Mouse (Mus musculus) MEL (cell line): ENCODE data around the gene Mapt. TPM values are rescaled to one million over a fixed set of nuclear protein-coding genes. Genes with fewer than 3 reads are reported as not detected.

ENCODE experiments used
- DNase-seq: peaks from one replicate; pipeline ENCODE4 v3.0.0; 2011; ENCODE audit warnings: low read depth, low spot score
- H3K27ac ChIP-seq: 2 replicates; pipeline ENCODE4 v1.5.1; 2012; ENCODE audit warnings: low read depth, mild to moderate bottlenecking, control low read depth, low read length, moderate library complexity; ENCODE audit not compliant: control insufficient read depth
- H3K27me3 ChIP-seq, 2 experiments: fragments of 150-350 bp in 1 of 2; sonication (generic) in 1 of 2; 2 replicates each; pipeline ENCODE4 v1.6.1; 2012; ENCODE audit warnings: low read length in 2 of 2, mild to moderate bottlenecking in 2 of 2, improper control_type of control experiment in 1 of 2, moderate library complexity in 1 of 2; ENCODE audit not compliant: insufficient read depth in 2 of 2, control insufficient read depth in 1 of 2
- H3K36me3 ChIP-seq, 2 experiments: 2 replicates each; pipeline ENCODE4 v1.6.1; 2012 to 2014; ENCODE audit warnings: low read length in 2 of 2, improper control_type of control experiment in 1 of 2, inconsistent platforms in 1 of 2, mild to moderate bottlenecking in 1 of 2; ENCODE audit not compliant: insufficient read depth in 2 of 2, control insufficient read depth in 1 of 2
- H3K4me1 ChIP-seq, 2 experiments: fragments of 150-350 bp in 1 of 2; sonication (generic) in 1 of 2; 2 replicates each; pipeline ENCODE4 v1.6.1; 2012; ENCODE audit warnings: low read length in 2 of 2, improper control_type of control experiment in 1 of 2, mild to moderate bottlenecking in 1 of 2; ENCODE audit not compliant: insufficient read depth in 2 of 2, control insufficient read depth in 1 of 2
- H3K4me3 ChIP-seq, 2 experiments: fragments of 150-350 bp in 1 of 2; sonication (generic) in 1 of 2; 2 replicates each; pipeline ENCODE4 v1.5.1; 2012; ENCODE audit warnings: low read depth in 2 of 2, low read length in 2 of 2, mild to moderate bottlenecking in 2 of 2, moderate library complexity in 2 of 2, control low read depth in 1 of 2, improper control_type of control experiment in 1 of 2; ENCODE audit not compliant: control insufficient read depth in 1 of 2, insufficient read depth in 1 of 2
- H3K79me2 ChIP-seq: 2 replicates; pipeline ENCODE4 v1.6.1; 2012; ENCODE audit warnings: mild to moderate bottlenecking, low read length, moderate library complexity; ENCODE audit not compliant: control insufficient read depth, poor library complexity, insufficient read depth
- H3K9ac ChIP-seq: 2 replicates; pipeline ENCODE4 v1.6.1; 2012; ENCODE audit warnings: low read depth, mild to moderate bottlenecking, control low read depth, low read length, moderate library complexity; ENCODE audit not compliant: control insufficient read depth, poor library complexity, severe bottlenecking
- H3K9me3 ChIP-seq: fragments of 150-350 bp; sonication (generic); replicated peaks from 2 replicates; pipeline ENCODE4 v1.6.1; 2012; ENCODE audit warnings: mild to moderate bottlenecking, low read length, improper control_type of control experiment, moderate library complexity; ENCODE audit not compliant: insufficient read depth
- CHD1 ChIP-seq: IDR thresholded peaks from 2 replicates; pipeline ENCODE4 v1.6.1; 2012; ENCODE audit warnings: low read depth, mild to moderate bottlenecking, inconsistent platforms, low read length, improper control_type of control experiment
- CHD2 ChIP-seq: IDR thresholded peaks from 2 replicates; pipeline ENCODE4 v1.6.1; 2011; ENCODE audit warnings: low read length, improper control_type of control experiment
- CTCF ChIP-seq, 3 experiments: IDR thresholded peaks in 2 of 3; conservative IDR thresholded peaks in 1 of 3; 2 replicates each; pipeline ENCODE4 v1.5.1; 2011 to 2012; ENCODE audit warnings: low read length in 3 of 3, low read depth in 2 of 3, mild to moderate bottlenecking in 2 of 3, improper control_type of control experiment in 1 of 3, inconsistent platforms in 1 of 3, mixed read lengths in 1 of 3, moderate library complexity in 1 of 3; ENCODE audit not compliant: control insufficient read depth in 1 of 3, insufficient read depth in 1 of 3, poor library complexity in 1 of 3, severe bottlenecking in 1 of 3
- ELF1 ChIP-seq: IDR thresholded peaks from 2 replicates; pipeline ENCODE4 v1.6.1; 2014; ENCODE audit warnings: low read depth, mild to moderate bottlenecking, inconsistent platforms, low read length, improper control_type of control experiment, moderate library complexity
- GABPA ChIP-seq: IDR thresholded peaks from 2 replicates; pipeline ENCODE4 v1.6.1; 2012; ENCODE audit warnings: low read depth, mild to moderate bottlenecking, inconsistent platforms, low read length, improper control_type of control experiment, moderate library complexity
- GATA1 ChIP-seq: IDR thresholded peaks from 2 replicates; pipeline ENCODE4 v1.6.1; 2011; ENCODE audit warnings: low read depth, low read length, improper control_type of control experiment
- KAT2A ChIP-seq: conservative IDR thresholded peaks from 2 replicates; pipeline ENCODE4 v1.6.1; 2012; ENCODE audit warnings: low read depth, low read length, improper control_type of control experiment, inconsistent platforms
- MAX ChIP-seq: IDR thresholded peaks from 2 replicates; pipeline ENCODE4 v1.6.1; 2011; ENCODE audit warnings: low read length, improper control_type of control experiment
- MAZ ChIP-seq: IDR thresholded peaks from 2 replicates; pipeline ENCODE4 v1.6.1; 2012; ENCODE audit warnings: low read depth, mild to moderate bottlenecking, inconsistent platforms, low read length, improper control_type of control experiment
- MEF2A ChIP-seq: IDR thresholded peaks from 2 replicates; pipeline ENCODE4 v1.6.1; 2014; ENCODE audit warnings: low read depth, mild to moderate bottlenecking, inconsistent platforms, low read length, improper control_type of control experiment; ENCODE audit not compliant: poor library complexity, insufficient replicate concordance, severe bottlenecking; ENCODE audit errors: extremely low read depth
- MYC ChIP-seq: IDR thresholded peaks from 2 replicates; pipeline ENCODE4 v1.6.1; 2011; ENCODE audit warnings: low read depth, mild to moderate bottlenecking, low read length, improper control_type of control experiment, moderate library complexity
- NELFE ChIP-seq: IDR thresholded peaks from 2 replicates; pipeline ENCODE4 v1.6.1; 2011; ENCODE audit warnings: low read depth, low read length, improper control_type of control experiment
- NRF1 ChIP-seq: IDR thresholded peaks from 2 replicates; pipeline ENCODE4 v1.6.1; 2014; ENCODE audit warnings: low read depth, mild to moderate bottlenecking, inconsistent platforms, low read length, improper control_type of control experiment, moderate library complexity; ENCODE audit not compliant: poor library complexity, insufficient read depth, severe bottlenecking
- POLR2A ChIP-seq, 2 experiments: IDR thresholded peaks; 2 replicates each; pipeline ENCODE4 v1.6.1; 2011 to 2012; ENCODE audit warnings: low read length in 2 of 2, mild to moderate bottlenecking in 2 of 2, control low read depth in 1 of 2, improper control_type of control experiment in 1 of 2, low read depth in 1 of 2, moderate library complexity in 1 of 2; ENCODE audit not compliant: control insufficient read depth in 1 of 2, insufficient read depth in 1 of 2, poor library complexity in 1 of 2
- RAD21 ChIP-seq: IDR thresholded peaks from 2 replicates; pipeline ENCODE4 v1.6.1; 2011; ENCODE audit warnings: mild to moderate bottlenecking, low read depth, low read length, improper control_type of control experiment
- RCOR1 ChIP-seq: IDR thresholded peaks from 2 replicates; pipeline ENCODE4 v1.6.1; 2012; ENCODE audit warnings: low read depth, mild to moderate bottlenecking, inconsistent platforms, low read length, improper control_type of control experiment
- SIN3A ChIP-seq: IDR thresholded peaks from 2 replicates; pipeline ENCODE4 v1.6.1; 2012; ENCODE audit warnings: low read length, improper control_type of control experiment, inconsistent platforms
- TAL1 ChIP-seq: IDR thresholded peaks from 2 replicates; pipeline ENCODE4 v1.6.1; 2012; ENCODE audit warnings: mild to moderate bottlenecking, inconsistent platforms, low read length, moderate library complexity, mixed read lengths
- USF1 ChIP-seq: IDR thresholded peaks from 2 replicates; pipeline ENCODE4 v1.6.1; 2014; ENCODE audit warnings: low read depth, mild to moderate bottlenecking, inconsistent platforms, low read length, improper control_type of control experiment, moderate library complexity
- USF2 ChIP-seq, 2 experiments: IDR thresholded peaks; 2 replicates each; pipeline ENCODE4 v1.6.1; 2011 to 2012; ENCODE audit warnings: improper control_type of control experiment in 2 of 2, low read length in 2 of 2, borderline replicate concordance in 1 of 2, inconsistent platforms in 1 of 2, low read depth in 1 of 2, mild to moderate bottlenecking in 1 of 2; ENCODE audit not compliant: insufficient read depth in 1 of 2
- ZC3H11A ChIP-seq: IDR thresholded peaks from 2 replicates; pipeline ENCODE4 v1.6.1; 2012; ENCODE audit warnings: low read depth, mild to moderate bottlenecking, inconsistent platforms, low read length, improper control_type of control experiment
- ZKSCAN1 ChIP-seq: IDR thresholded peaks from 2 replicates; pipeline ENCODE4 v1.6.1; 2012; ENCODE audit warnings: low read depth, mild to moderate bottlenecking, inconsistent platforms, low read length, improper control_type of control experiment, moderate library complexity
- ZMIZ1 ChIP-seq: IDR thresholded peaks from 2 replicates; pipeline ENCODE4 v1.6.1; 2012; ENCODE audit warnings: low read depth, mild to moderate bottlenecking, inconsistent platforms, low read length, improper control_type of control experiment, moderate library complexity
- polyA plus RNA-seq, 2 experiments: library from polyadenylated mRNA; stranded (reverse) in 1 of 2; unstranded in 1 of 2; fragments of >175 nt in 1 of 2; fragments of >200 nt in 1 of 2; gene quantifications; 2 replicates each; pipeline versions ENCODE4 v1.2.1 to v1.2.4; 2012; ENCODE audit warnings: low replicate concordance in 2 of 2, low read depth in 1 of 2; ENCODE audit not compliant: insufficient read length in 2 of 2, insufficient read depth in 1 of 2, missing spikeins in 1 of 2
- total RNA-seq: library from RNA; depleted of rRNA; stranded (reverse); fragments of 300-350 nt; gene quantifications from 2 replicates; pipeline ENCODE4 v1.2.3, GENCODE M21; 2012

Gene Mapt
- total and polyA plus RNA-seq, 3 experiments: 0.89 to 1.7 TPM; not detected in 1

GRCm38 (mm10) chr11:104327462-104327861 lies 96.3 kb downstream of the Mapt start:
- Histone ChIP-seq H3K4me1 (no peaks in the 10 kb centered on the region), H3K9ac (no peak overlapping the region)
- TF ChIP-seq ZMIZ1 (no peak), GATA1 (no peak), KAT2A (no peak), MAX (no peak), POLR2A (IDR thresholded peaks at IDR 0.05; ENCODE audit: control insufficient read depth in 1 of 2, insufficient read depth in 1 of 2, low read depth in 1 of 2, low read length in 2 of 2, poor library complexity in 1 of 2) (no peak), MAZ (no peak), SIN3A (no peak), ZKSCAN1 (no peak), NRF1 (no peak), MEF2A (no peak), NELFE (no peak), RCOR1 (no peak), USF1 (no peak), ELF1 (no peak), USF2 (IDR thresholded peaks at IDR 0.05; ENCODE audit: borderline replicate concordance in 1 of 2, insufficient read depth in 1 of 2, low read depth in 1 of 2, low read length in 2 of 2) (no peak), RAD21 (no peak), TAL1 (no peak), CHD2 (no peak)
- TF ChIP-seq, all 39 proteins: peak for 0

GRCm38 (mm10) chr11:104327946-104328345 lies 96.8 kb downstream of the Mapt start:
- no peaks in the 10 kb centered on the region for H3K27me3 ChIP-seq
- TF ChIP-seq GABPA: no peak
- TF ChIP-seq CHD1: no peak
- TF ChIP-seq TAL1: no peak
- no peak for TF ChIP-seq USF2 (IDR thresholded peaks at IDR 0.05; ENCODE audit: borderline replicate concordance in 1 of 2, insufficient read depth in 1 of 2, low read depth in 1 of 2, low read length in 2 of 2)
- TF ChIP-seq ZC3H11A: no peak
- TF ChIP-seq ELF1: no peak
- no peak for TF ChIP-seq CTCF (IDR thresholded peaks at IDR 0.05 in 2 of 3, conservative IDR thresholded peaks at IDR 0.05 in 1 of 3; ENCODE audit: control insufficient read depth in 1 of 3, insufficient read depth in 1 of 3, low read depth in 2 of 3, low read length in 3 of 3, poor library complexity in 1 of 3, severe bottlenecking in 1 of 3)
- TF ChIP-seq MYC: no peak
- TF ChIP-seq, all 39 proteins: peak for 0
- DNase-seq: no peak
- H3K4me3 ChIP-seq: no peak overlapping the region
- no peaks in the 10 kb centered on the region for H3K79me2 ChIP-seq
- no peak overlapping the region for H3K27ac ChIP-seq
- no peak overlapping the region for H3K9ac ChIP-seq
- no peaks in the 10 kb centered on the region for H3K4me1 ChIP-seq
- H3K9me3 ChIP-seq: no peaks in the 10 kb centered on the region
- no peaks in the 10 kb centered on the region for H3K36me3 ChIP-seq

More at GRCm38 (mm10) chr11:104327462-104327861, 96.3 kb downstream of the Mapt start:
- Histone ChIP-seq H3K4me3 (no peak overlapping the region), H3K27ac (no peak overlapping the region), H3K27me3 (no peaks in the 10 kb centered on the region), H3K36me3 (no peaks in the 10 kb centered on the region), H3K9me3 (no peaks in the 10 kb centered on the region), H3K79me2 (no peaks in the 10 kb centered on the region)
- no peak for DNase-seq
